Mouse (Mus musculus): ENCODE results near the gene Paqr4. TPM values are rescaled to one million over a fixed set of nuclear protein-coding genes. Genes with fewer than 3 reads are reported as not detected.

Gene Paqr4
- 21.7 and 28.3 TPM in 2 replicates for polyA plus RNA-seq (2015; fragmentation: Nextera tagmentation; extraction: Ambion mirVana)

DNA sequence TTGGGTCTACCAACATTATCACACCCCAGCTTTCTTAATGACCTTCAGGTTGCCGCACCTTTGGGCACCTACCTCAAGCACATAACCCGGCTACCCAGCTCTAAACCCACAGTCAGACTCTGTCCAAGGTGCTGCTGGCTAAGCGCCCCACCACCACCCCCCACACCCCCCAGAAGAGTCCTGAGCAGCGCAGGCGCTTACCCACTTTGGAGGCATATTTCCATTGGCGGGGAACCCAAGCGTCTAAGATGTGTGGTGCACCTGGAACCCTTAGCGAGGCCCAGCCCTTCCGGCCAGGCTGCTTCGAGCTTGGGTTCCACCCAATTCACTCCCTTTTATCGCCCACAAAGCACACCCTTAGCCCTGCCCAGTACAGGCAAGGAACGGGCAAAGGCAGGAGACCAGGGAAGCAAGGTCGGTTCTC lies at the start of gene Paqr4:
Gene Paqr4 (minus strand): TSS at position 270 of the 424 bp plus-strand sequence.

DNA sequence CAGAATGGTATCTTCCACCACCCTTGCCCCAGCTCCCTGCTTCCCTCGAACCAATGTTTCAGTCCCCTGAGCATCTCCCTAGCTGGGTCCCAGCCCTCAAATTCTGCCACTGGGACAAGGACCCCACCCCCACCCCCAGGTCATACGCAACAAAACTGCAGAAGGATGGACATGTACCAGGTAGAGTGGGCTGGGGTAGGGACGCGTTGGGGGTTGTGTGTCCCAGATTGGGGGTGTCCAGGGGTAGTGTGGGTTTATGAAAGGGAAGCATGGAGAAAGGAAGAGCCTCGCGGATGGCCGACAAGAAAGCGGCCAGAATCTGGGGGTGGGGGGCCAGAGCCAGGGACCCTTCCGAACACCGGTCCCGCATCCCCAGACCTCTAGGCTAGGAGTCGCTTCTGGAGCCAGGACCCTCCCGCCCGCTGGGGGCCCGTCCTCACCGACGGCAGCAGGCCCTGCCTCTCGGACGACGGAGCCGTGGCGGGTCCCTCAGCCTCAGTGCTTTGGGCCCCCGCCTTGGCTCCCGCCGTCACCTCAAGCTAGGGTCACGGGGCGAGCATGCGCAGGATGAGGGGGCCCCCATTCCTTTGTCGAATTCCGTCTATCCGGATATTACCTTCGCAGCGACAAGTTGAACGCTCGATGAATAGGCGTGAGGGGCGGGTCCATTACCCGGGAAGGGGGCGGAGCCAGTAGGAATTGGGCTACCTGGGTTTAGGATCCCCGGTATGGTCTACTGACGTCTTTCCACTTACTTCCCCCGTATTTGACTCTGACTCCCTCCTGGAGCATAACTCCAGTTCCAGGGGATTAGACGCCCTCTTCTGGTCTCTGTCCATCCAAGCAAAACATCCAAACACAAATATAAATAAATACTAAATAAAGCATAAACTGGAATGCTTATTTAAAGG lies 45.1 kb upstream of the Paqr4 start, which contains the start of gene Flywch2:
Gene Flywch2 (minus strand): TSS at position 521 of the 911 bp plus-strand sequence.

DNA sequence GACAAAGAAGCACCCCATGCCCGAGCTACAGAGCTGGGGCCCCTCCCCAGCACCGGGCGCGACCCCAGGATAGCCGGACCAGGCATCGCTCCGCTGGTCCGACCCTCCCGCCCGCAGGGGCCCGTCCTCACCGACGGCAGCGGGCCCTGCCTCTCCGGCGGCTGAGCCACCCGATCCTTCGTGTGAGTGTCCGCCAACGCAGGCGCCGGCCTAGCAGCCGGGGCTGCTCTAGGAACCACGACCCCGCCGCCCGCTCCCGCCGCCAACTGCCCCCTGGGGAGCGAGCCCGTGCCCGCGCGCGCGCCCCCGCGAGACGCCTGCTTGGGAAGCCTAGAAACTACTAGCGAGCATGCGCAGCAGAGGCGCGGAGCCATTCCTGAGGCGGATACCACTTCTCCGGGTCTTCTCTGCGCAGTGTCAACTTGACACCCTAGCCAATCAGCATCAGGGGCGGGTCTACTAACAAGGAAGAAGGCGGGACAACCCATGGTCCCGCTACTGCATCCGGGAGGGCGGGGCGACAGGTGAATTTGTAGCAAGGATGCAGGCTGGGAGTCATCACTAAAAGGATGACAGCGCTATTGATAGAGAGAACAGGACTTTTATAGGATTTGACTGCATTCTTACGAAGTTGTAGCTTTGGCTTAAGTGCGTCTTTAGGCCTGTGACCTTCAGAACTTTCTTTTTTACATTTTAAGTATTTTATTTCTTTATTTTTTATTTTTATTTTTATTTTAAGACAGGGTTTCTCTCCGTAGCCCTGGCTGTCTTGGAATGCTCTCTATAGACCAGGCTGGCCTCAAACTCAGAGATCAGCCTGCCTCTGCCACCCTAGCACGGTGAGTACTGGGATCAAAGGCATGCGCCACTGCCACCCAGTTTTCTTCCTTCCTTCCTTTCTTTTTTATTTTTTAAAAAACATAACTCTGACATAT lies 30.9 kb upstream of the Paqr4 start, which contains the start of gene Flywch1:
Gene Flywch1 (minus strand): TSS at position 319 of the 935 bp plus-strand sequence.

GRCm38 (mm10) chr17:23745301-23746251 lies 4.9 kb upstream of the Paqr4 start, which contains the start of gene Kremen2:
Kremen2 (minus strand) TSS chr17:23745833.

GRCm38 (mm10) chr17:23725999-23726757 lies 14.5 kb downstream of the Paqr4 start, which contains the start of gene Pkmyt1:
Pkmyt1 (plus strand) TSS chr17:23726336.

GRCm38 (mm10) chr17:23722376-23723125 lies 18.1 kb downstream of the Paqr4 start, which contains the start of gene 1520401A03Rik:
1520401A03Rik (minus strand) TSS chr17:23722783.

Other genes with a start within 250 kb of the Paqr4 start
- gene Zfp213, start 176.6 kb downstream of the Paqr4 start, polyA plus RNA-seq (2015; fragmentation: Nextera tagmentation; extraction: Ambion mirVana) = 8.0 TPM in 2 replicates
- gene Zfp13, start 141.4 kb downstream of the Paqr4 start, polyA plus RNA-seq (2015; fragmentation: Nextera tagmentation; extraction: Ambion mirVana) = 4.9 and 5.1 TPM in 2 replicates
- gene Zscan10, start 140.0 kb downstream of the Paqr4 start, polyA plus RNA-seq (2015; fragmentation: Nextera tagmentation; extraction: Ambion mirVana) = not detected in 2 replicates
- gene Mmp25, start 95.6 kb downstream of the Paqr4 start, polyA plus RNA-seq (2015; fragmentation: Nextera tagmentation; extraction: Ambion mirVana) = 0.11 and 0.14 TPM in 2 replicates
- gene Bicdl2, start 80.4 kb downstream of the Paqr4 start, polyA plus RNA-seq (2015; fragmentation: Nextera tagmentation; extraction: Ambion mirVana) = 6.3 and 8.5 TPM in 2 replicates
- gene Hcfc1r1, start 67.3 kb downstream of the Paqr4 start, polyA plus RNA-seq (2015; fragmentation: Nextera tagmentation; extraction: Ambion mirVana) = 272 and 288 TPM in 2 replicates
- 18.7 and 18.8 TPM in 2 replicates for gene Thoc6, start 67.0 kb downstream of the Paqr4 start, polyA plus RNA-seq (2015; fragmentation: Nextera tagmentation; extraction: Ambion mirVana)
- 82.9 and 116 TPM in 2 replicates for gene Tnfrsf12a, start 63.4 kb downstream of the Paqr4 start, polyA plus RNA-seq (2015; fragmentation: Nextera tagmentation; extraction: Ambion mirVana)
- gene Cldn6, start 61.6 kb downstream of the Paqr4 start, polyA plus RNA-seq (2015; fragmentation: Nextera tagmentation; extraction: Ambion mirVana) = 0.15 and 0.33 TPM in 2 replicates
- not detected in 2 replicates for gene Cldn9, start 56.8 kb downstream of the Paqr4 start, polyA plus RNA-seq (2015; fragmentation: Nextera tagmentation; extraction: Ambion mirVana)
- gene 1520401A03Rik, start 18.1 kb downstream of the Paqr4 start, polyA plus RNA-seq (2015; fragmentation: Nextera tagmentation; extraction: Ambion mirVana) = 0.04 TPM in 1 of 2 replicates, not detected in the other
- 19.7 and 21.9 TPM in 2 replicates for gene Pkmyt1, start 14.5 kb downstream of the Paqr4 start, polyA plus RNA-seq (2015; fragmentation: Nextera tagmentation; extraction: Ambion mirVana)
- 0.07 and 0.13 TPM in 2 replicates for gene Kremen2, start 5.0 kb upstream of the Paqr4 start, polyA plus RNA-seq (2015; fragmentation: Nextera tagmentation; extraction: Ambion mirVana)
- gene Flywch1, start 30.7 kb upstream of the Paqr4 start, polyA plus RNA-seq (2015; fragmentation: Nextera tagmentation; extraction: Ambion mirVana) = 26.5 and 28.3 TPM in 2 replicates
- 11.5 and 14.0 TPM in 2 replicates for gene Flywch2, start 45.2 kb upstream of the Paqr4 start, polyA plus RNA-seq (2015; fragmentation: Nextera tagmentation; extraction: Ambion mirVana)
- gene Srrm2, start 49.7 kb upstream of the Paqr4 start, polyA plus RNA-seq (2015; fragmentation: Nextera tagmentation; extraction: Ambion mirVana) = 230 and 239 TPM in 2 replicates
- gene Elob, start 88.3 kb upstream of the Paqr4 start, polyA plus RNA-seq (2015; fragmentation: Nextera tagmentation; extraction: Ambion mirVana) = 1,134 TPM in 2 replicates
- gene Prss33, start 95.2 kb upstream of the Paqr4 start, polyA plus RNA-seq (2015; fragmentation: Nextera tagmentation; extraction: Ambion mirVana) = not detected in 2 replicates
- gene Prss32, start 103.0 kb upstream of the Paqr4 start, polyA plus RNA-seq (2015; fragmentation: Nextera tagmentation; extraction: Ambion mirVana) = 1.1 and 1.5 TPM in 2 replicates
- 0.12 TPM in 1 of 2 replicates, not detected in the other for gene Prss41, start 103.3 kb upstream of the Paqr4 start, polyA plus RNA-seq (2015; fragmentation: Nextera tagmentation; extraction: Ambion mirVana)
- not detected in 2 replicates for gene Prss21, start 127.2 kb upstream of the Paqr4 start, polyA plus RNA-seq (2015; fragmentation: Nextera tagmentation; extraction: Ambion mirVana)
- not detected in 2 replicates for gene Dcpp1, start 140.0 kb upstream of the Paqr4 start, polyA plus RNA-seq (2015; fragmentation: Nextera tagmentation; extraction: Ambion mirVana)
- not detected in 2 replicates for gene Dcpp2, start 140.0 kb upstream of the Paqr4 start, polyA plus RNA-seq (2015; fragmentation: Nextera tagmentation; extraction: Ambion mirVana)
- gene Dcpp3, start 176.6 kb upstream of the Paqr4 start, polyA plus RNA-seq (2015; fragmentation: Nextera tagmentation; extraction: Ambion mirVana) = not detected in 2 replicates
- gene Sbp, start 200.8 kb upstream of the Paqr4 start, polyA plus RNA-seq (2015; fragmentation: Nextera tagmentation; extraction: Ambion mirVana) = not detected in 2 replicates
- gene Sbpl, start 214.4 kb upstream of the Paqr4 start, polyA plus RNA-seq (2015; fragmentation: Nextera tagmentation; extraction: Ambion mirVana) = not detected in 2 replicates
- gene Prss30, start 239.7 kb upstream of the Paqr4 start, polyA plus RNA-seq (2015; fragmentation: Nextera tagmentation; extraction: Ambion mirVana) = 0.11 TPM in 1 of 2 replicates, not detected in the other

Data from urinary bladder, postnatal 0 days (tissue).